Mouse (Mus musculus): ENCODE results near the gene Taldo1.

DNA sequence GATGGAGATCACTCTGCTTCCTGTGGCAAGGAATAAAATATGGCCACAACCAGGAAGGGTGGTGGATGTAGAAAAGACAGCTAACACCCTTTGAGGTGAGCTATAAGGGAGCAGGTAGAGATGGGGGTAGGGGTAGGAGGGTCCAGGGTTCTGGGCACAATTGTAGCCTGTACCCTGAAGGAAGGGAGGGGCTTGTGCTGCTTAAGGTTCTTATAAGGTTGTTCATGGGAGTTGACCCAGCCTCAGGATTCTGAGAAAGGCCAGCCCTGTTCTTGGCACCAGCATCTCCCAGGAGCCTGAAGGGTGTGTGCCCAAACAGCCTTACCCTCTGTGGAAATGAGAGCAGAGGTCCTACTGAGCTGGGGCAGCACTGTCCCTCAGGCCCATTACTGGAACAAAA, 59.9 kb downstream of the Taldo1 start:
- TF ChIP-seq CTCF (IDR thresholded peaks at IDR 0.05; ENCODE audit: control insufficient read depth, insufficient read depth, insufficient read length) (no peak), MAX (IDR thresholded peaks at IDR 0.05) (no peak), USF1 (IDR thresholded peaks at IDR 0.05; ENCODE audit: low read depth) (no peak), MYOG (IDR thresholded peaks at IDR 0.05; ENCODE audit: control insufficient read depth, extremely low read depth, insufficient read length) (no peak), FOSL1 (IDR thresholded peaks at IDR 0.05; ENCODE audit: insufficient read depth, low read length, poor library complexity, severe bottlenecking) (no peak), CEBPB (IDR thresholded peaks at IDR 0.05; ENCODE audit: low read depth) (no peak), MYOD1 (IDR thresholded peaks at IDR 0.05; ENCODE audit: control insufficient read depth, insufficient read length, low read depth) (no peak)
